Mouse (Mus musculus): ENCODE results near the gene Fyn. TPM values are rescaled to one million over a fixed set of nuclear protein-coding genes. Genes with fewer than 3 reads are reported as not detected.

The Fyn gene
- polyA plus RNA-seq, 1 experiment from 2014 or later: 13.4 TPM

DNA sequence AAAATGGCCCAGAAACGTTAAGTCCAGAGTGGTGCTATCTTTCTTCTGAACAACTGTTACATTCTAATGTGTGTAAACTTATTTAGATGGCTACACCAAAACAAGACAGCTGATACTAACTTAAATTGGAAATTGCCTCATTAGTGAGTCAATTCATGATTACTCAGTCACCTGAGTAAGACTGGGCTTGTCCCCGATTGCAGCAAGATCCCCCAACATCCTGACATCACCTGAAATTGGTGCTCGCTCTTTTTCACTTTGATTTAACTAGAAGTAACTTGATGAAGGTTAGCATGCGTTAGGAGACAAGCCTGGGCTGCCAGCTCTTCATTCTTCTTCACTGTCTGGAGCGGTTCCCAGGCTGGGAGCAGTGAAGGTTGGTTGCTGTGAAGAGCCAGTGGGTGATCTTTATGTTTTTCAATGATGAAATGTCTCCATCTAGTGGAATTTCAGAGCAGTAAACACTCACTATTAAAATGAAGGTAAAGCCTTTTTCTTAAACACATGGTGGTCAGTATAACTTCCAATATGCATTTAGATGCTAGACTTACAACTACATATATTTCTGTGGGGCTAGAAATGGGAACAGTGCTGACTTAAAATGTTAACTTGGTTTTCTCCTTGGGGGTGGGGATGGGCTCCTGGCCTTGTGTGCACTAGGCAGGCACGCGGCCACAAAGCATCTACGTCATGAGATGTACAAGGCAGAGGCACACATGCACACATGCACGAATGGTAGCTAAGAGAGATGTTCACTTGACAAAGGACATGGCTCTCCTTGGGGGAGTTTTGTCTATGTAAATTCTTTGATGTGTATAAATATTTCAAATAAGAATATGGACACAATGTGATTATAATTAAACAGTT, 151.7 kb downstream of the Fyn start:
- H3K27me3 ChIP-seq (ENCODE audit: control insufficient read depth, insufficient read depth, low read depth, low read length): no peaks in the 10 kb centered on the region
- H3K9me3 ChIP-seq (ENCODE audit: control insufficient read depth, low read length): no peaks in the 10 kb centered on the region
- H3K4me1 ChIP-seq (replicated peaks; ENCODE audit: control insufficient read depth, insufficient read depth, low read length): peaks cover 22% of the 10 kb centered on the region
- ATAC-seq (ENCODE audit: low read depth): peak; percentile 76
- 52% methylated on average over 9 of the region's 9 CpGs for WGBS
- H3K4me3 ChIP-seq (ENCODE audit: low read length): no peak overlapping the region
- no peak overlapping the region for H3K27ac ChIP-seq (ENCODE audit: low read length)
- H3K9ac ChIP-seq (ENCODE audit: low read length): no peak overlapping the region
- H3K4me2 ChIP-seq (ENCODE audit: low read depth, low read length): no peak overlapping the region
- H3K36me3 ChIP-seq (ENCODE audit: control insufficient read depth, insufficient read depth, low read length): peaks cover 8% of the 10 kb centered on the region

DNA sequence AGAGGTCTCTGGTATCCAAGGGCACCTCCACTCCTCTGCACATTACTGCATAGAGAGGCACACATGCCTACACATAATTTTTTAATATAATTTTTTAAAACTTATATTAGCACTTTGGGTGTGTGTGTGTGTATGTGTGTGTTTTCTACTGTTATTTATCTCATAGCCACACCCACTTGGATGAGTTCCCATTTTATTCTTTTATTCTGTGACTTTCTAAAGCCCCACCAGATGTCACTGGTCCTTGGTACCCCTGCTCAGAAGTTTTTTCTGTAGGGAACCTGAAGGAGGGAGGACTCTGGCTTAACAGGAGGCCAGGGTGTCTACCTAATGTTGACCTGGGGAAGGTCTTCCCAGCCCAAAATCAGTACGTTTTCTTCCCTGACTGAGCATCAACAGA, 152.7 kb downstream of the Fyn start:
- 0 out of 2 replicates have a peak, but pooled peaks cover 2% of the 10 kb centered on the region for H3K36me3 ChIP-seq (ENCODE audit: control insufficient read depth, insufficient read depth, low read length)
- no peaks in the 10 kb centered on the region for H3K9me3 ChIP-seq (ENCODE audit: control insufficient read depth, low read length)
- ATAC-seq (ENCODE audit: low read depth): no peak
- H3K4me2 ChIP-seq (ENCODE audit: low read depth, low read length): no peak overlapping the region
- peak overlapping the region; percentile 37; the same call in 1 of the 2 replicates for H3K27ac ChIP-seq (ENCODE audit: low read length)
- peaks cover 22% of the 10 kb centered on the region for H3K4me1 ChIP-seq (replicated peaks; ENCODE audit: control insufficient read depth, insufficient read depth, low read length)
- WGBS: 65% methylated on average over 1 of the region's 1 CpGs
- H3K27me3 ChIP-seq (ENCODE audit: control insufficient read depth, insufficient read depth, low read depth, low read length): no peaks in the 10 kb centered on the region
- H3K9ac ChIP-seq (ENCODE audit: low read length): no peak overlapping the region
- H3K4me3 ChIP-seq (ENCODE audit: low read length): no peak overlapping the region

DNA sequence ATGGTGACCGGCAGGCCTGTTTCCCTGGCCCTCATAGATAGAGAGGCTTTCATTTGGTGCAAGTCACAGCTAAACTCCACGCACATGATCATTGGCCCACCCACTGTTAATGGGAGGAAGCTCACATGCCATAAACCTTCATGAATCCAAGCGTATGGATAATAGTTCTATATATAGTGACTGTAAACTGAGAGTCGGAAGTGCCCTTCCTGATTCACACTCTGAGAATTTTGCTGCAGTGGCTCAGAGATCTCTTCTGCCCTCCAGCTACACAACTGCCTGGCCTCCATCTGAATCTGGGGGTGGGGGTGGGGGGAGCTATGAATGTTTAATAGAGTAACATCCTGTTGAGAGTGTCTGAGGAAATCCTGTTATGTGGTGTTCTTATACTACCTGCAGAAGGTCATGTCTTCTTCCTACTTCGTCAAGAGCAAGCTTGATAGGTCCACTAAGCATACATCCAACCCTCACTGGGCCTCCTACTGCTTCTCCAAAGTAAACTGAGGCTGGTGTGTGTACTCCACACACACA, 153.3 kb downstream of the Fyn start:
- peaks cover 22% of the 10 kb centered on the region for H3K4me1 ChIP-seq (replicated peaks; ENCODE audit: control insufficient read depth, insufficient read depth, low read length)
- peak overlapping the region; percentile 37; the same call in 1 of the 2 replicates for H3K27ac ChIP-seq (ENCODE audit: low read length)
- H3K4me2 ChIP-seq (ENCODE audit: low read depth, low read length): no peak overlapping the region
- ATAC-seq (ENCODE audit: low read depth): peak; percentile 46; the same call in 1 of the 2 replicates
- 47% methylated on average over 5 of the region's 5 CpGs for WGBS
- H3K36me3 ChIP-seq (ENCODE audit: control insufficient read depth, insufficient read depth, low read length): 0 out of 2 replicates have a peak, but pooled peaks cover 2% of the 10 kb centered on the region
- H3K4me3 ChIP-seq (ENCODE audit: low read length): no peak overlapping the region
- H3K9me3 ChIP-seq (ENCODE audit: control insufficient read depth, low read length): no peaks in the 10 kb centered on the region
- H3K27me3 ChIP-seq (ENCODE audit: control insufficient read depth, insufficient read depth, low read depth, low read length): no peaks in the 10 kb centered on the region
- no peak overlapping the region for H3K9ac ChIP-seq (ENCODE audit: low read length)

DNA sequence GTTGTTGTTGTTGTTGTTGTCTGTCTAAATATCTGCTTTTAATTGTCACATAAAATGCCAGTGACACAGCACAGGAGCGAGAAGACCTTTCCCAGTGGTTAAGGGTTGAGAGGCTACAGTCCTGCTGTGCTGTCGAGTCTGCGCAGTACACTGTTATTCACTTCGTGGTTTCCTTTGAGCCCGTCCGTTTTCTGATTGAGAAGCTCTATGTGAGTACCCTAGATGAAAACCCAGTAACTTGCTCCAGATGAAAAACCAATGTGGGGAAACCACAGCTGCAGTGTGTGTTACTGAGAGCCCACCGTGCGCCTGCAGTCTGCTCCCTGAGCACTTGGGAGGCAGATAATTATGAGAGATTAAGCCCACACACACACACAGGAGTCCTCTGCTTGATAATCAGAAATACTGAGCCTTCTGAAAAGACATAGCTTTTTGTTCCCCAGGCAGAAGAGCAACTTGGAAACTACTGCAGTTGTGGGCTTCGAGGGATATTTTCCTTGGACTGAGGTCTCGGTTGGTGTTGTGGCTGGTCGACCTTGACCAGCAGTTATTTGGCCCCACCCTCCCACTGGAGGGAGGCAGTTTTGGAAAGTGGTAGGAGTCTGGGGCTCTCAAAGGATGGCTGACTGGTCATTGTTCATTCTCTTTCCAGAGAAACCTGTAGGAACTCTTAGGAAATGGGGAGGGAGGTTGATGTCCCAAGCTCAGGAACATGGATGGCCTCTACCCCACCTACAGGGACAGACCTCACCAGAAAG, 154.4 kb downstream of the Fyn start:
- Histone ChIP-seq H3K27ac (ENCODE audit: low read length) (no peak overlapping the region), H3K4me1 (replicated peaks; ENCODE audit: control insufficient read depth, insufficient read depth, low read length) (peaks cover 22% of the 10 kb centered on the region), H3K9me3 (ENCODE audit: control insufficient read depth, low read length) (no peaks in the 10 kb centered on the region), H3K27me3 (ENCODE audit: control insufficient read depth, insufficient read depth, low read depth, low read length) (no peaks in the 10 kb centered on the region), H3K36me3 (ENCODE audit: control insufficient read depth, insufficient read depth, low read length) (0 out of 2 replicates have a peak, but pooled peaks cover 2% of the 10 kb centered on the region), H3K4me2 (ENCODE audit: low read depth, low read length) (no peak overlapping the region), H3K9ac (ENCODE audit: low read length) (no peak overlapping the region), H3K4me3 (ENCODE audit: low read length) (no peak overlapping the region)
- ATAC-seq (ENCODE audit: low read depth): no peak
- WGBS: 78% methylated on average over 11 of the region's 11 CpGs

DNA sequence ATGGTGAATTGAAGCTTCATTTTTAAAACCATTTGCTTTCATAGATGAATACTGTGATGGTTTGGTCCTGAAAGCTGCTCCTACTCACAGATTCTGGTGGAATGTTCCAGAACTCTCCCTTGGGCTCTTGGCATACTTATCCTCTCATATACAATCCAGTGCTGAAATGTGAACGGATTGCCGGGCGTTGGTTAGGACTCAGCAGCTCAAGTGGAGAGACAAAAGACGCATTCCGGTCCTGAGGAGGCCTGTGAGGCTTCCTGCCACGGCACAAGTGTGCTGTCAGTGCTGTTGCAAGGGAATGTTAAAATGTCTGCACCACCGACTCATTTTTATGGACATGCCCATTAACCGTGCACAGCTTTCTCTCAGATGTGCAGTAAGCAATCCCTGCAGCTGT, 155.7 kb downstream of the Fyn start:
- Histone ChIP-seq H3K36me3 (ENCODE audit: control insufficient read depth, insufficient read depth, low read length) (0 out of 2 replicates have a peak, but pooled peaks cover 2% of the 10 kb centered on the region), H3K27ac (ENCODE audit: low read length) (no peak overlapping the region), H3K9ac (ENCODE audit: low read length) (no peak overlapping the region), H3K4me2 (ENCODE audit: low read depth, low read length) (no peak overlapping the region), H3K4me3 (ENCODE audit: low read length) (no peak overlapping the region), H3K4me1 (replicated peaks; ENCODE audit: control insufficient read depth, insufficient read depth, low read length) (peaks cover 25% of the 10 kb centered on the region), H3K9me3 (ENCODE audit: control insufficient read depth, low read length) (no peaks in the 10 kb centered on the region), H3K27me3 (ENCODE audit: control insufficient read depth, insufficient read depth, low read depth, low read length) (no peaks in the 10 kb centered on the region)
- ATAC-seq (ENCODE audit: low read depth): no peak
- 42% methylated on average over 8 of the region's 8 CpGs for WGBS

DNA sequence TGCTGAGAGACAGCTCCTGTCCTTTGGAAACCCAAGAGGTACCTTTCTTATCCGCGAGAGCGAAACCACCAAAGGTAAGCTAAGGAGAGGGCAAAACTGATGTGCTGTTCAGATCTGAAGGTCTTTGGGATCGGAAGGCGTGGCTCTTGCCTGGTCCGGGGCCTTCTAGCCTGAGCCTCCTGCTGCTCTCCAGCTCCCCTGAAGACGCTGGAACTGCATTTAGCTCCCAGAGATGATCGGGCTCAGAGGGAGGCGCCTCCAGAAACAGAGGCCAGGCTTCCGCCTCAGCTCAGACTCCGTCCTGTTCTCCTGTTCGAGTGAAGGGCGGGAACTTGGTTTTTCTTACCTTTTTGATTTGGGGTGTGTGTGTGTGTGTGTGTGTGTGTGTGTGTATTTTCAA, 156.8 kb downstream of the Fyn start:
- Histone ChIP-seq H3K36me3 (ENCODE audit: control insufficient read depth, insufficient read depth, low read length) (0 out of 2 replicates have a peak, but pooled peaks cover 2% of the 10 kb centered on the region), H3K27ac (ENCODE audit: low read length) (no peak overlapping the region)

DNA sequence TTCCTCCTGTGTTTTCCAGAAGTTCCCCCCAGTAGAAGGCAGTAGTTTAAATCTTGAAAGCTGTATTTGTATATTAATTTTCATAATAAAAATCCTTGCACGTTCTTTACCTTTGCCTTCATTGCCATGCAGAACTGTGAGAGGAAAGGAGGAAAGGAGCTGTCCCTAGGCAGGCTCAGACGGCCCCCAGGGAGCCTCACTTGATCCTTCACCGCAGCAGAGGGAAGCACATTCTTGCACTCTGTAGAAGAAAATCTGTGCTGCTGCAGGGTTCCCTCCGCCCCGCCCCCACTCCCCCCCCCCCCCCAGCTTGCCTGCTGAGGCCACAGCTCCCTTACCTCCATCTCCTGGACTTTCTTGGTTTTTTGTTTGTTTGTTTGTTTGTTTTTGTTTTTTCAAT, 158.5 kb downstream of the Fyn start:
- Histone ChIP-seq H3K27ac (ENCODE audit: low read length) (no peak overlapping the region), H3K4me2 (ENCODE audit: low read depth, low read length) (no peak overlapping the region), H3K4me3 (ENCODE audit: low read length) (no peak overlapping the region), H3K27me3 (ENCODE audit: control insufficient read depth, insufficient read depth, low read depth, low read length) (no peaks in the 10 kb centered on the region), H3K36me3 (ENCODE audit: control insufficient read depth, insufficient read depth, low read length) (0 out of 2 replicates have a peak, but pooled peaks cover 2% of the 10 kb centered on the region), H3K4me1 (replicated peaks; ENCODE audit: control insufficient read depth, insufficient read depth, low read length) (peaks cover 25% of the 10 kb centered on the region), H3K9ac (ENCODE audit: low read length) (no peak overlapping the region), H3K9me3 (ENCODE audit: control insufficient read depth, low read length) (no peaks in the 10 kb centered on the region)
- ATAC-seq (ENCODE audit: low read depth): no peak
- WGBS: 47% methylated on average over 5 of the region's 5 CpGs

More for the DNA sequence above, 156.8 kb downstream of the Fyn start:
- H3K9ac ChIP-seq (ENCODE audit: low read length): no peak overlapping the region
- no peaks in the 10 kb centered on the region for H3K27me3 ChIP-seq (ENCODE audit: control insufficient read depth, insufficient read depth, low read depth, low read length)
- peaks cover 23% of the 10 kb centered on the region for H3K4me1 ChIP-seq (replicated peaks; ENCODE audit: control insufficient read depth, insufficient read depth, low read length)
- WGBS: 84% methylated on average over 13 of the region's 13 CpGs
- ATAC-seq (ENCODE audit: low read depth): no peak
- H3K4me3 ChIP-seq (ENCODE audit: low read length): no peak overlapping the region
- H3K4me2 ChIP-seq (ENCODE audit: low read depth, low read length): no peak overlapping the region
- H3K9me3 ChIP-seq (ENCODE audit: control insufficient read depth, low read length): no peaks in the 10 kb centered on the region

DNA sequence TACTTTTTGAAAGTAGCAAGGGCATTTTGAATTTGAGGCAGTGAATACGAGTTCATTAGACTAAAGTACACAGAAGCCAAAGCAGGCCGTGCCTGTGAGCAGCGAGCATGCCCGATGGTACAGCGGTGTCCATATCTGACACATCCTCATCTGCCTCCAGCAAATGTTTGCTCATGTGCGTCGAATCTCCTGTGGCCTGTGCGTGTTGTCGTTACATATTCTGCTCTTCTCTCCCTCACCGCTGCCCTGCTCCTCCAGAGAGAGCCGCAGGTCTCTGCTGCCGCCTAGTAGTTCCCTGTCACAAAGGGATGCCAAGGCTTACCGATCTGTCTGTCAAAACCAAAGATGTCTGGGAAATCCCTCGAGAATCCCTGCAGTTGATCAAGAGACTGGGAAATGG, 160.5 kb downstream of the Fyn start:
- ATAC-seq (ENCODE audit: low read depth): no peak
- H3K4me1 ChIP-seq (replicated peaks; ENCODE audit: control insufficient read depth, insufficient read depth, low read length): peaks cover 27% of the 10 kb centered on the region
- no peaks in the 10 kb centered on the region for H3K9me3 ChIP-seq (ENCODE audit: control insufficient read depth, low read length)
- no peak overlapping the region for H3K9ac ChIP-seq (ENCODE audit: low read length)
- no peak overlapping the region for H3K4me2 ChIP-seq (ENCODE audit: low read depth, low read length)
- no peak overlapping the region for H3K27ac ChIP-seq (ENCODE audit: low read length)
- H3K36me3 ChIP-seq (ENCODE audit: control insufficient read depth, insufficient read depth, low read length): 0 out of 2 replicates have a peak, but pooled peaks cover 2% of the 10 kb centered on the region
- H3K27me3 ChIP-seq (ENCODE audit: control insufficient read depth, insufficient read depth, low read depth, low read length): no peaks in the 10 kb centered on the region
- no peak overlapping the region for H3K4me3 ChIP-seq (ENCODE audit: low read length)
- WGBS: 85% methylated on average over 14 of the region's 14 CpGs
